Mouse (Mus musculus): ENCODE data around the gene Srd5a1. TPM values are rescaled to one million over a fixed set of nuclear protein-coding genes. Genes with fewer than 3 reads are reported as not detected.

The Srd5a1 gene
- polyA plus RNA-seq, 1 experiment from 2014 or later = 52.8 TPM

- H3K4me3 ChIP-seq = no peak overlapping the region
- no peaks in the 10 kb centered on the region for H3K9me3 ChIP-seq
- no peak overlapping the region for H3K27ac ChIP-seq
- H3K36me3 ChIP-seq = no peaks in the 10 kb centered on the region
- no peaks in the 10 kb centered on the region for H3K4me1 ChIP-seq
- no peak for ATAC-seq (ENCODE audit: insufficient number of reproducible peaks, low FRiP score, low TSS enrichment, low read depth)
- no peak overlapping the region for H3K4me2 ChIP-seq
- no peaks in the 10 kb centered on the region for H3K27me3 ChIP-seq
- no peak overlapping the region for H3K9ac ChIP-seq
Observed at GRCm38 (mm10) chr13:69564573-69564972, 46.7 kb downstream of the Srd5a1 start.

DNA sequence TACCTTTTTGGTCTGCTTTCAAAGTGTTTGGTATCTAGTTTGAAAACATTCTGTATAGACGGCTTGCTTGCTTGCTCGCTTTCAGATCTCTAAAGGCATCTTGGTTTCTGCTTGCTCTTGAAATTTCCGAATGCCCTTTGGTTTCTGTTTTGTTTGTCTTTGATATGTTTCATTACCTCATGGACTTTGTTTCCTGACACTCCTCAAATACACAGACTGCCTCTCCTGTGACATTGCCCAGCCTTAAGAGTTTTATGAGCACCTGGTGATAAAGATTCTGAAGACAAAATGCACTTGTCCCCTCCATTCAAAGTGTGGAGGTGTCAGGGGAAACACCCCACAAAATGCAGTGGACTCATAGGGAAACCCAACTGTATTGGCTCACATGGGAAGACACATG is 47.3 kb downstream of the Srd5a1 start:
- WGBS = 63% methylated on average over 3 of the region's 3 CpGs

DNA sequence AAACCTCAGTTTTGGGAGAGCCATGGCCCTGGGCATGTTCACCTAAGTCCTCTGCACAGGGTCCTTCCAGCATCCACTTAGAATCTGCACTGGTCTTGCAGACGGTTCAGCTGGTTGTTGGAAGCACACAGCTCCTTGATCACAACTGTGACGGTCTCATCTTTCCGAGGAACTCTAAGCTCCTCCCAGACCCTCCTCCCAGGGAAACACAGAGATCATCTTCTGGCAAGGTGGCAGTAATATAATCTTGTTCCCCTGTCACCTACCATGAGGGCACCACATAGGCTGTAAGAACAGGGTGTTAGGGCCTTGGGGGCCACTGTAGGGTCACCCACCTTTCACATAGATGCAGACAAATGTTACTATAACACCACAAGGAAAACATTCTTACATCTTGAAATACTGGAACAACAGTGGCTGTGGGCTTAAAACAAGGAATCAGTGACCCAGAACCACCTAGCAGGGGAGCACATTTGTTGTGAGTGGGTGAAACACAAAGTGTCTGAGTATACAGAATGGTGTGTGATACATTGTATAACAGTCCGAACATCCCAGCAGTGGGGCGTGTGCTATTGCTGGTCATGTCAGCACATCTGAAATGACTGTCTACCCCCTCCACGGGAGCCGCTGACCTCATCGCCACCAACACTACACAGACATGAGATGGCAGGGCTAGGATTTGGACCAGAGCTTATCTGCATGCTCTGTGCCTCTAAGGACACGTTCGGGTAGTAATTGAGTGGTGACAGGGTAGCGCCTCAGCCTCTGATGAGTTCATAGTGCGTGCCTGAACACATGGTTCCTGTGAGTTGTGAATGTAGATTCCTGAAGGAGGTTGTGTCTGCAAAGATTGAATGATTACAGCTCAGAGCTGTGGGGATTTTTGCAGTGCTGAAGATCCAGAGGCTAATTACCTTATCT is 48.3 kb downstream of the Srd5a1 start:
- Histone ChIP-seq H3K27me3 (no peaks in the 10 kb centered on the region), H3K36me3 (no peaks in the 10 kb centered on the region), H3K9me3 (no peaks in the 10 kb centered on the region), H3K4me2 (no peak overlapping the region), H3K9ac (no peak overlapping the region), H3K27ac (no peak overlapping the region), H3K4me1 (no peaks in the 10 kb centered on the region), H3K4me3 (no peak overlapping the region)
- no peak for ATAC-seq (ENCODE audit: insufficient number of reproducible peaks, low FRiP score, low TSS enrichment, low read depth)
- 63% methylated on average over 12 of the region's 12 CpGs for whole genome bisulfite sequencing

More for the DNA sequence above, 47.3 kb downstream of the Srd5a1 start:
- no peaks in the 10 kb centered on the region for H3K4me1 ChIP-seq
- H3K27ac ChIP-seq = no peak overlapping the region
- H3K4me2 ChIP-seq = no peak overlapping the region
- H3K4me3 ChIP-seq = no peak overlapping the region
- no peaks in the 10 kb centered on the region for H3K27me3 ChIP-seq
- no peak for ATAC-seq (ENCODE audit: insufficient number of reproducible peaks, low FRiP score, low TSS enrichment, low read depth)
- H3K36me3 ChIP-seq = no peaks in the 10 kb centered on the region
- H3K9me3 ChIP-seq = no peaks in the 10 kb centered on the region
- H3K9ac ChIP-seq = no peak overlapping the region

GRCm38 (mm10) chr13:69562004-69562403 is 49.2 kb downstream of the Srd5a1 start:
- H3K27ac ChIP-seq = no peak overlapping the region
- ATAC-seq (ENCODE audit: insufficient number of reproducible peaks, low FRiP score, low TSS enrichment, low read depth) = no peak
- no peak overlapping the region for H3K9ac ChIP-seq
- no peaks in the 10 kb centered on the region for H3K27me3 ChIP-seq
- no peaks in the 10 kb centered on the region for H3K36me3 ChIP-seq
- no peaks in the 10 kb centered on the region for H3K4me1 ChIP-seq
- no peak overlapping the region for H3K4me2 ChIP-seq
- WGBS = 79% methylated on average over 9 of the region's 9 CpGs
- H3K4me3 ChIP-seq = no peak overlapping the region
- H3K9me3 ChIP-seq = no peaks in the 10 kb centered on the region

DNA sequence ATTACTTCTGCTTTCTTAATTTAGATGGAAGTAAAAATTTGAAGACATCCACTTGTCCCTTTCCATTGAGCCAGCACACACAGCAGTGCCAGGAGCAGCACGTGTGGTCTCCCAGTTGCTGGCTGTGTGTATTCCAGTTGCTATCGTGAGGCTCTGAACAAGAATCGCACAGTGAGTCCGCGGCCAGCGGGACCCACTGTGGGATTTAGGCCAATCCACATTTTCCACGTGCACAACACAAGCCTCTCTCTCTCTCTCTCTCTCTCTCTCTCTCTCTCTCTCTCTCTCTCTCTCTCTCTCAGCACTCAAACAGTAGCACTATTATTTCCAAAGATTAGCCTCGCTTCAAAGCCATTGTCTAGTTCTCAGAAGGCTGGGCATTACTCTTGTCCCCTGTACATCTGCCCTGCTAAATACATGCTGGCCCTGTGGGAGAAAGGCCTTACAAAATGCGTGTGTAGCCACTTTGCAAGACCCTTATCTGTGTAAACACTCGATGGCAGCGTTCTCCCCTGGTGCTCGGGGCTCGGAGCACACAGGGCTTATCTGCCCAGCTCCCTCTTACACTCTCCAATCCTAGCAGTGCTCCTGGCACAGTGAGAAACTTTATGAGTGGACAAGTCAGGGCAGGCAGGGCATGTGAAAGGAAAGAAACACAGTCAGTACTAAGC is 51.8 kb downstream of the Srd5a1 start:
- no peaks in the 10 kb centered on the region for H3K9me3 ChIP-seq
- H3K4me2 ChIP-seq = no peak overlapping the region
- no peak overlapping the region for H3K4me3 ChIP-seq
- no peaks in the 10 kb centered on the region for H3K36me3 ChIP-seq
- no peak overlapping the region for H3K27ac ChIP-seq
- WGBS = 66% methylated on average over 13 of the region's 13 CpGs
- no peak for ATAC-seq (ENCODE audit: insufficient number of reproducible peaks, low FRiP score, low TSS enrichment, low read depth)
- H3K4me1 ChIP-seq = no peaks in the 10 kb centered on the region
- H3K9ac ChIP-seq = no peak overlapping the region
- H3K27me3 ChIP-seq = no peaks in the 10 kb centered on the region

- 67% methylated on average over 6 of the region's 6 CpGs for WGBS
- Histone ChIP-seq H3K27ac (no peak overlapping the region), H3K9ac (no peak overlapping the region), H3K27me3 (no peaks in the 10 kb centered on the region), H3K4me1 (no peaks in the 10 kb centered on the region), H3K36me3 (no peaks in the 10 kb centered on the region), H3K4me2 (no peak overlapping the region), H3K9me3 (no peaks in the 10 kb centered on the region), H3K4me3 (no peak overlapping the region)
- no peak for ATAC-seq (ENCODE audit: insufficient number of reproducible peaks, low FRiP score, low TSS enrichment, low read depth)
Observed at GRCm38 (mm10) chr13:69558098-69558660, 53.1 kb downstream of the Srd5a1 start.

DNA sequence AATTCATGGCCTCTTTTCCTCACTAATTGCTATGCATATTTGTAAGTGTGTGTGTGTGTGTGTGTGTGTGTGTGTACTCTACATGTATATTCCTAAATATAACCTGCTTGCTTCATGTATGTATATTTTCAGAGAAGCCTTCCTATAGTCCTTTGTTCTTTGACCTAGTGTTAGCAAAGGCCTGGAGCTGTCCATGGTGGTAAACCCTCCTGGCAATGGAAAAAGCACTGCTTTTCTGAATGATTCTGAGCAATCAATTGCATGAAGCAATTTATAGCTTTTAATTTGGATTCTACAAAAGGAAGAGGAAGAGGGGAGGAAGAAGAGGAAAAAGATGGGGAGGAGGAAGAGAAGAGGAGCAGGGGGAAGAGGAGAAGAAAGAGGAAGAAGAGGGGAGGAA is 54.5 kb downstream of the Srd5a1 start:
- H3K4me2 ChIP-seq = no peak overlapping the region
- H3K9ac ChIP-seq = no peak overlapping the region
- H3K4me3 ChIP-seq = no peak overlapping the region
- no peaks in the 10 kb centered on the region for H3K4me1 ChIP-seq
- H3K9me3 ChIP-seq = no peaks in the 10 kb centered on the region
- H3K27me3 ChIP-seq = no peaks in the 10 kb centered on the region
- H3K36me3 ChIP-seq = no peaks in the 10 kb centered on the region
- no peak for ATAC-seq (ENCODE audit: insufficient number of reproducible peaks, low FRiP score, low TSS enrichment, low read depth)
- no peak overlapping the region for H3K27ac ChIP-seq

GRCm38 (mm10) chr13:69555957-69556482 is 55.2 kb downstream of the Srd5a1 start:
- H3K9me3 ChIP-seq = no peaks in the 10 kb centered on the region

GRCm38 (mm10) chr13:69555045-69555444 is 56.2 kb downstream of the Srd5a1 start:
- no peaks in the 10 kb centered on the region for H3K9me3 ChIP-seq
- H3K4me2 ChIP-seq = no peak overlapping the region
- no peak overlapping the region for H3K27ac ChIP-seq
- WGBS = 21% methylated on average over 8 of the region's 8 CpGs
- no peaks in the 10 kb centered on the region for H3K4me1 ChIP-seq
- H3K27me3 ChIP-seq = no peaks in the 10 kb centered on the region
- H3K4me3 ChIP-seq = no peak overlapping the region
- H3K36me3 ChIP-seq = no peaks in the 10 kb centered on the region
- no peak overlapping the region for H3K9ac ChIP-seq
- ATAC-seq (ENCODE audit: insufficient number of reproducible peaks, low FRiP score, low TSS enrichment, low read depth) = no peak

More at GRCm38 (mm10) chr13:69555957-69556482, 55.2 kb downstream of the Srd5a1 start:
- Histone ChIP-seq H3K27me3 (no peaks in the 10 kb centered on the region), H3K4me3 (no peak overlapping the region), H3K27ac (no peak overlapping the region), H3K4me2 (no peak overlapping the region), H3K36me3 (no peaks in the 10 kb centered on the region), H3K4me1 (no peaks in the 10 kb centered on the region), H3K9ac (no peak overlapping the region)
- WGBS = 80% methylated on average over 6 of the region's 6 CpGs
- no peak for ATAC-seq (ENCODE audit: insufficient number of reproducible peaks, low FRiP score, low TSS enrichment, low read depth)

GRCm38 (mm10) chr13:69554255-69554654 is 57.0 kb downstream of the Srd5a1 start:
- no peaks in the 10 kb centered on the region for H3K4me1 ChIP-seq
- no peaks in the 10 kb centered on the region for H3K9me3 ChIP-seq
- H3K4me3 ChIP-seq = no peak overlapping the region
- H3K9ac ChIP-seq = no peak overlapping the region
- H3K27ac ChIP-seq = no peak overlapping the region
- 75% methylated on average over 9 of the region's 9 CpGs for WGBS
- no peaks in the 10 kb centered on the region for H3K27me3 ChIP-seq
- no peak overlapping the region for H3K4me2 ChIP-seq
- no peaks in the 10 kb centered on the region for H3K36me3 ChIP-seq
- no peak for ATAC-seq (ENCODE audit: insufficient number of reproducible peaks, low FRiP score, low TSS enrichment, low read depth)

GRCm38 (mm10) chr13:69553024-69553423 is 58.2 kb downstream of the Srd5a1 start:
- Histone ChIP-seq H3K36me3 (no peaks in the 10 kb centered on the region), H3K27me3 (no peaks in the 10 kb centered on the region), H3K4me2 (no peak overlapping the region), H3K27ac (no peak overlapping the region), H3K4me1 (no peaks in the 10 kb centered on the region), H3K9me3 (no peaks in the 10 kb centered on the region), H3K4me3 (no peak overlapping the region), H3K9ac (no peak overlapping the region)
- ATAC-seq (ENCODE audit: insufficient number of reproducible peaks, low FRiP score, low TSS enrichment, low read depth) = no peak
- 23% methylated on average over 5 of the region's 5 CpGs for WGBS

GRCm38 (mm10) chr13:69550831-69551230 is 60.4 kb downstream of the Srd5a1 start:
- Histone ChIP-seq H3K9me3 (no peaks in the 10 kb centered on the region), H3K36me3 (no peaks in the 10 kb centered on the region), H3K9ac (no peak overlapping the region), H3K4me1 (no peaks in the 10 kb centered on the region), H3K4me2 (no peak overlapping the region), H3K27ac (no peak overlapping the region), H3K4me3 (no peak overlapping the region), H3K27me3 (no peaks in the 10 kb centered on the region)
- WGBS = 81% methylated on average over 2 of the region's 2 CpGs
- no peak for ATAC-seq (ENCODE audit: insufficient number of reproducible peaks, low FRiP score, low TSS enrichment, low read depth)

Measured in limb, embryonic 15.5 days (tissue).